Mouse (Mus musculus) heart, adult 2 months (tissue): ENCODE measurements around the gene Ppp3r2.

ENCODE experiments used
- CTCF ChIP-seq: fragments of 200-600 bp; IDR thresholded peaks from 2 replicates; pipeline ENCODE4 v1.8.1; 2022; ENCODE audit warnings: antibody characterized with exemption, mild to moderate bottlenecking, moderate library complexity
- EP300 ChIP-seq: fragments of 200-500 bp; IDR thresholded peaks from 2 replicates; pipeline ENCODE4 v1.6.1; 2011; ENCODE audit warnings: low read depth, low read length, control low read depth; ENCODE audit not compliant: insufficient read depth
- POLR2A ChIP-seq: fragments of 200-500 bp; IDR thresholded peaks from 2 replicates; pipeline ENCODE4 v1.6.1; 2011; ENCODE audit warnings: mild to moderate bottlenecking, low read depth, low read length, control low read depth; ENCODE audit not compliant: insufficient read depth

DNA sequence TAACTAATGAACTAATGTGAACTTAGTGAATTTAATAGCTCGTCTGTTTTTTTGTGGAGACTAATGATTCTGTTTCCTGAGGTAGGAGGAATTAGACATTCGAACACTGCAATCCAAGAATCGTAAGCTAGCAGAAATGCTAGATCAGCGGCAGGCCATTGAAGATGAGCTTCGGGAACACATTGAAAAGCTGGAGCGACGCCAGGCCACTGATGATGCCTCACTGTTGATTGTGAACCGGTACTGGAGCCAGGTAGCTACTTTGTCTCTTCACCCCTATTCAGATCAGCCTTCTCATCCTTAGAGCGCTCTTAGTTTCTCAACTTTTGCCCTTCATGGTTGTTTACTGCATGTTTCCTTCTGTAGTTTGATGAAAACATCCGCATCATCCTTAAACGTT, 44.0 kb downstream of the Ppp3r2 start:
- no peak for TF ChIP-seq CTCF
- no peak for TF ChIP-seq EP300
- no peak for TF ChIP-seq POLR2A
